Mouse (Mus musculus) brown adipose tissue, adult 24 weeks (tissue): ENCODE data around the gene 4931422A03Rik. TPM values are rescaled to one million over a fixed set of nuclear protein-coding genes. Genes with fewer than 3 reads are reported as not detected.
A peak's percentile ranks its signal among the peaks of the same experiment; 100 is the strongest.
"Not testable (repeated sequence)": the region's sequence is repeated elsewhere in the genome, so short reads cannot be mapped to it uniquely, and the experiment has no call there.

ENCODE experiments used
- H3K27ac ChIP-seq: fragments of 200-500 bp; replicated peaks from 2 replicates; pipeline ENCODE4 v1.5.1; 2012; ENCODE audit warnings: low read depth, mild to moderate bottlenecking, low read length
- H3K4me1 ChIP-seq: fragments of 200-500 bp; 2 replicates; pipeline ENCODE4 v1.6.1; 2012; ENCODE audit warnings: low read length, mixed read lengths; ENCODE audit not compliant: control insufficient read depth, insufficient read depth, insufficient read length
- H3K4me3 ChIP-seq: fragments of 200-500 bp; 2 replicates; pipeline ENCODE4 v1.5.1; 2012; ENCODE audit warnings: low read depth, mild to moderate bottlenecking, low read length, moderate library complexity; ENCODE audit not compliant: insufficient read depth
- polyA plus RNA-seq: library from polyadenylated mRNA; stranded (reverse); fragments of >200 nt; gene quantifications from 2 replicates; pipeline ENCODE4 v1.2.4, GENCODE M21; 2012; ENCODE audit not compliant: missing spikeins, insufficient read depth, insufficient read length

The 4931422A03Rik gene
- polyA plus RNA-seq, 1 experiment: not detected

- Histone ChIP-seq H3K27ac (no peak overlapping the region), H3K4me3 (no peak overlapping the region), H3K4me1 (no peaks in the 10 kb centered on the region)
Observed at GRCm38 (mm10) chr2:104036316-104036715, 8.2 kb upstream of the 4931422A03Rik start.

GRCm38 (mm10) chr2:104035595-104035994 is 7.4 kb upstream of the 4931422A03Rik start:
- Histone ChIP-seq H3K4me3 (no peak overlapping the region), H3K27ac (no peak overlapping the region; the same call in 1 of the 2 replicates), H3K4me1 (no peaks in the 10 kb centered on the region)

GRCm38 (mm10) chr2:104034832-104035472 is 6.8 kb upstream of the 4931422A03Rik start:
- Histone ChIP-seq H3K4me3 (no peak overlapping the region), H3K4me1 (no peaks in the 10 kb centered on the region), H3K27ac (no peak overlapping the region)

GRCm38 (mm10) chr2:104032056-104032455 is 3.9 kb upstream of the 4931422A03Rik start:
- Histone ChIP-seq H3K4me3 (no peak overlapping the region), H3K27ac (no peak overlapping the region), H3K4me1 (no peaks in the 10 kb centered on the region)

- Histone ChIP-seq H3K4me1 (no peaks in the 10 kb centered on the region), H3K27ac (no peak overlapping the region), H3K4me3 (no peak overlapping the region)
Observed at GRCm38 (mm10) chr2:104030381-104030780, 2.2 kb upstream of the 4931422A03Rik start.

- H3K27ac ChIP-seq: no peak overlapping the region
- H3K4me1 ChIP-seq: no peaks in the 10 kb centered on the region
- H3K4me3 ChIP-seq: peak overlapping the region; percentile 98
Observed at GRCm38 (mm10) chr2:104029074-104029473, 913 bp upstream of the 4931422A03Rik start.

GRCm38 (mm10) chr2:104027458-104028138 is 563 bp downstream of the 4931422A03Rik start, which contains the start of gene Fbxo3:
Gene Fbxo3, plus strand, starts transcription at chr2:104027721.
- peak within 1 kb of the TSS; percentile 98 for H3K4me3 ChIP-seq
- peak within 1 kb of the TSS; percentile 86 for H3K27ac ChIP-seq
- H3K4me1 ChIP-seq: no peaks in the 10 kb centered on the region

- H3K4me3 ChIP-seq: no peak overlapping the region
- no peaks in the 10 kb centered on the region for H3K4me1 ChIP-seq
- H3K27ac ChIP-seq: no peak overlapping the region
Observed at GRCm38 (mm10) chr2:104024656-104025055, 3.5 kb downstream of the 4931422A03Rik start.

- H3K4me3 ChIP-seq: no peak overlapping the region
- H3K27ac ChIP-seq: no peak overlapping the region
- no peaks in the 10 kb centered on the region for H3K4me1 ChIP-seq
Observed at GRCm38 (mm10) chr2:104023096-104023495, 5.1 kb downstream of the 4931422A03Rik start.

GRCm38 (mm10) chr2:104008853-104009252 is 19.3 kb downstream of the 4931422A03Rik start:
- not testable (repeated sequence) for H3K4me1 ChIP-seq, H3K4me3 ChIP-seq, H3K27ac ChIP-seq

- Histone ChIP-seq H3K4me1 (no peaks in the 10 kb centered on the region), H3K27ac (no peak overlapping the region), H3K4me3 (no peak overlapping the region)
Observed at GRCm38 (mm10) chr2:104007793-104008519, 20.2 kb downstream of the 4931422A03Rik start.

GRCm38 (mm10) chr2:104002711-104003413 is 25.3 kb downstream of the 4931422A03Rik start:
- H3K4me3 ChIP-seq: no peak overlapping the region
- H3K27ac ChIP-seq: no peak overlapping the region
- no peaks in the 10 kb centered on the region for H3K4me1 ChIP-seq

- Histone ChIP-seq H3K27ac (no peak overlapping the region), H3K4me3 (no peak overlapping the region), H3K4me1 (no peaks in the 10 kb centered on the region)
Observed at GRCm38 (mm10) chr2:104001861-104002260, 26.3 kb downstream of the 4931422A03Rik start.

- no peaks in the 10 kb centered on the region for H3K4me1 ChIP-seq
- no peak overlapping the region for H3K4me3 ChIP-seq
- no peak overlapping the region for H3K27ac ChIP-seq
Observed at GRCm38 (mm10) chr2:104001076-104001475, 27.1 kb downstream of the 4931422A03Rik start.
